17 mouse cellular contexts compared by ENCODE assay signal in the genomic region with DNA sequence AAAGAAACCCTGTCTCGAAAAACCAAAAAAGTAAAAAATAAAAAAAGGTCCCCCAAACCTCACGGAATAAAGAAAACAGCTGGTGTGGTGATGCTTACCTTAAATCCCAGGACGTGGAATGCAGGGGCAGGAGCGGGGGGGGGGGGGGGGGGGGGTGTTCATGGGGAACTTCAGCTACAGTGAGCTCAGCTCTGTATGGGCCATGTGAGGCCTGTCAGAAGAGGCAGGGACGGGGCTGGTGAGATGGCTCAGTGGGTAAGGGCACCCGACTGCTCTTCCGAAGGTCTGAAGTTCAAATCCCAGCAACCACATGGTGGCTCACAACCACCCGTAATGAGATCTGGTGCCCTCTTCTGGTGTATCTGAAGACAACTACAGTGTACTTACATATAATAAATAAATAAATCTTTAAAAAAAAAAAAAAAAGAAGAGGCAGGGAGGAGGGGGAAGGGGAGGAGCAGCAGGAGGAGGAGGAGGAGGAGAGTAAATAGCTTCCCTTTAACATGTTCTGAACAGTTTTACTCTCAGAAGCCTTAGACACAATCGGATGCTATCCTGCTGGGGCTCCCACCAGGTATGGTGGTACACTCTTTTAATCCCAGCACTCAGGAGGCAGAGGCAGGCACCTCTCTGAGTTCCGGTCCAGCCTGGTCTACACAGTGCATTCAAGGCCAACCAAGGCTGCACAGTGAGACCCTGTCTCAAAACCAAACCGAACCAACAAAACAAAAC. TPM values are rescaled to one million over a fixed set of nuclear protein-coding genes. Genes with fewer than 3 reads are reported as not detected.
"Had no signal": no experiment of that assay in that cellular context is flagged by ENCODE, and none has a peak within 500 bp of the region (broad histone marks: within the 10 kb centered on the region; RNA-seq: fewer than 3 reads in every experiment).

No protein-coding gene starts in this region.

- H3K4me1 ChIP-seq: lung, embryonic 15.5 days; midbrain, embryonic 12.5 days; midbrain, embryonic 15.5 days; neural tube, embryonic 12.5 days; stomach, embryonic 15.5 days had no signal

- H3K36me3 ChIP-seq: lung, embryonic 15.5 days; midbrain, embryonic 12.5 days; neural tube, embryonic 12.5 days; stomach, embryonic 15.5 days had no signal

- H3K4me3 ChIP-seq: lung, embryonic 15.5 days; megakaryocyte, embryonic 14.5 days; midbrain, embryonic 12.5 days; midbrain, embryonic 15.5 days; neural tube, embryonic 12.5 days; stomach, embryonic 15.5 days had no signal

- H3K9ac ChIP-seq: lung, embryonic 15.5 days; midbrain, embryonic 12.5 days; midbrain, embryonic 15.5 days; neural tube, embryonic 12.5 days; stomach, embryonic 15.5 days had no signal

- H3K27ac ChIP-seq: lung, embryonic 15.5 days; macrophage; midbrain, embryonic 12.5 days; midbrain, embryonic 15.5 days; neural tube, embryonic 12.5 days; stomach, embryonic 15.5 days; stomach, postnatal 0 days had no signal

- H3K27me3 ChIP-seq: lung, embryonic 15.5 days; midbrain, embryonic 12.5 days; midbrain, embryonic 15.5 days; neural tube, embryonic 12.5 days; stomach, embryonic 15.5 days had no signal

- H3K4me2 ChIP-seq: lung, embryonic 15.5 days; midbrain, embryonic 12.5 days; midbrain, embryonic 15.5 days; neural tube, embryonic 12.5 days; stomach, embryonic 15.5 days had no signal

- ATAC-seq: lung, postnatal 0 days; midbrain, embryonic 15.5 days had no signal

- H3K9me3 ChIP-seq: lung, embryonic 15.5 days; megakaryocyte, embryonic 14.5 days; midbrain, embryonic 12.5 days; midbrain, embryonic 15.5 days; neural tube, embryonic 12.5 days; stomach, embryonic 15.5 days had no signal

- DNase-seq: lung, adult 2 months; lung, postnatal 14 days; lung, postnatal 36 days; right cerebral cortex, postnatal 14 days; thymus, adult 2 months; thymus, postnatal 25 days; thymus, postnatal 4 days had no signal

RNA-seq across cellular contexts. Expression of a gene that starts 10.3 kb away (rescaled TPM):
- total RNA-seq: monocyte, adult 5-6 weeks had no signal
